Mouse (Mus musculus) embryonic facial prominence, embryonic 13.5 days (tissue): ENCODE results near the gene Asic3. TPM values are rescaled to one million over a fixed set of nuclear protein-coding genes. Genes with fewer than 3 reads are reported as not detected.
"Not testable (repeated sequence)": the region's sequence is repeated elsewhere in the genome, so short reads cannot be mapped to it uniquely, and the experiment has no call there.

Experiments
- ATAC-seq: fragments of 200-750 bp; cut with Nextera tagmentation; 2 replicates; pipeline ENCODE4 v1.8.0; 2017; ENCODE audit warnings: low read depth; ENCODE audit not compliant: insufficient number of reproducible peaks, insufficient read depth, low FRiP score, low TSS enrichment
- H3K27ac ChIP-seq: fragments of 300-500 bp; sonication (generic); 2 replicates; pipeline ENCODE4 v1.5.1; 2015; ENCODE audit warnings: moderate library complexity, mild to moderate bottlenecking, inconsistent platforms
- H3K27me3 ChIP-seq: fragments of 300-500 bp; sonication (generic); 2 replicates; pipeline ENCODE4 v1.6.1; 2015; ENCODE audit warnings: mild to moderate bottlenecking, inconsistent platforms
- H3K36me3 ChIP-seq: fragments of 300-500 bp; sonication (generic); 2 replicates; pipeline ENCODE4 v1.6.1; 2015; ENCODE audit warnings: mild to moderate bottlenecking, inconsistent platforms
- H3K4me1 ChIP-seq: fragments of 300-500 bp; sonication (generic); 2 replicates; pipeline ENCODE4 v1.6.1; 2015; ENCODE audit warnings: inconsistent platforms
- H3K4me2 ChIP-seq: fragments of 300-500 bp; sonication (generic); 2 replicates; pipeline ENCODE4 v1.6.1; 2015; ENCODE audit warnings: moderate library complexity, mild to moderate bottlenecking, inconsistent platforms
- H3K4me3 ChIP-seq: fragments of 300-500 bp; sonication (generic); 2 replicates; pipeline ENCODE4 v1.5.1; 2015; ENCODE audit warnings: mild to moderate bottlenecking, inconsistent platforms
- H3K9ac ChIP-seq: fragments of 300-500 bp; sonication (generic); 2 replicates; pipeline ENCODE4 v1.6.1; 2015; ENCODE audit warnings: mild to moderate bottlenecking, inconsistent platforms
- H3K9me3 ChIP-seq: fragments of 300-500 bp; sonication (generic); 2 replicates; pipeline ENCODE4 v1.6.1; 2016; ENCODE audit warnings: inconsistent platforms
- WGBS: fragments of 180-500 bp; shearing (Covaris S2); methylation state at CpG from one replicate; pipeline ENCODE4 v1.1.7; 2015; ENCODE audit warnings: mixed read lengths; 5-methylcytosine and 5-hydroxymethylcytosine counted together
- polyA plus RNA-seq: library from polyadenylated mRNA; unstranded; fragments of >200 nt; fragmentation: Nextera tagmentation; extraction: Ambion mirVana; gene quantifications from 2 replicates; pipeline ENCODE4 v1.2.1, GENCODE M21; 2015

Gene Asic3
- polyA plus RNA-seq, 1 experiment from 2014 or later: 3.5 TPM

DNA sequence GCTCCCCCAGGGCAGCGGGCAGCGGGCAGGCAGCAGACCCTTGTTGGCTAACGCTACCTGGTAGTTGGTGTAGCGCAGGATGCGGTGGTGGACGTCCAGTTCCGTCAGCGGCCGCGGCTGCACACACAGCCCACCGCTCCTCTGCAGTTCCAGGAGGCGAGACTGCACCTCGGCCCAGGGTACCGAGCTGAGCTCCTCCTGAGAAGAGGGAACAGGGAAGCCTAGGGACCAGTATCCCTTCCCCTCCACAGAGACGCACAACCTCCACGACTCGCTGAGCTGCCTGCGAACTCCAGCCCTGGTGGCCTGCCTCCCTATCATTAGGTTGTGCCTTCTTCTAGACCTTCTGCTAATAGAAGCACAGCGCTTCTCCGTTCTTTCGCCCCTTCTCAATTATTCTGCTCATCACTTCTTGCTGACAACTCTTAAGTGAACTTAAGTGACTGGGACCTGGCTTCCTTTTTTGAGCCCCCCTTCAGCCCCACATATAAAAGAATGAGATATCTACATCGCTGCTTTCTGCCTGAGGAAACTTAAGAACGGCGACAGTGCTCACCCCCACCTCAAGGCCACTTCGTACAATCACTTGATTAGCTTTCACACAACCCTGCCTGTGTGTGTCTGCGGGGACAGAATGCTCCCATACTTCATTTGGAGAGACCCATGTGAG is 24.8 kb upstream of the Asic3 start:
- H3K27ac ChIP-seq: no peak overlapping the region

DNA sequence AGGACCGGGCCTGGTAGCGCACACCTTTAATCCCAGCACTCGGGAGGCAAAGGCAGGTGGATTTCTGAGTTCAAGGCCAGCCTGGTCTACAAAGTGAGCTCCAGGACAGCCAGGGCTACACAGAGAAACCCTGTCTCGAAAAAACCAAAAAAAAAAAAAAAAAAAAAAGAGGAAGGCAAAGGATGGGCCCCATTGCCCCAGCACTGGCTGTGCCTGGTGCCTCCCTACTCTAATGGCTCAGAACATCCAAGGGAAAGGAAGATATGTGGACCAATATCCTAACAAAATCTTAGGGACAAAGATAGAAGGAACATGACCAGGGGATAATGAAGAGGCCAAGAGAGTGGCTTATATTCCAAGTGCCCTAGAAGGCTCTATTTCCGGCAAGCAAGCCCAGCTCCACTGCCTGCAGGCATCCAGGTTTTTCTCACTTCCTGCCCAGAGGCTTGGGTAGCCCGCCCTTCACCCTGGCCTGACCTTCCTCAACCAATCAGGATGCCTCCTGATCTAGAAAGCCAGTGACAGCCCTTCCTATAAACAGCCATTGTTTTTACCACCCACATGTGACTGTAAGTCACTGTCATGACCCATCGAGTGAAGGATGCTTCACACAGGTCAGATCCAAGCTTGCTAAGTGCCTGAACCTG is 24.1 kb upstream of the Asic3 start:
- no peak overlapping the region for H3K9ac ChIP-seq
- H3K4me2 ChIP-seq: no peak overlapping the region
- H3K27me3 ChIP-seq: peaks cover 53% of the 10 kb centered on the region
- H3K36me3 ChIP-seq: no peaks in the 10 kb centered on the region
- no peak for ATAC-seq
- no peak overlapping the region for H3K27ac ChIP-seq
- H3K4me1 ChIP-seq: peaks cover 15% of the 10 kb centered on the region
- no peaks in the 10 kb centered on the region for H3K9me3 ChIP-seq
- 54% methylated on average over 7 of the region's 7 CpGs for WGBS
- no peak overlapping the region for H3K4me3 ChIP-seq

More for the DNA sequence above, 24.8 kb upstream of the Asic3 start:
- peak overlapping the region; percentile 73 for H3K9ac ChIP-seq
- H3K4me1 ChIP-seq: peaks cover 21% of the 10 kb centered on the region
- H3K27me3 ChIP-seq: peaks cover 53% of the 10 kb centered on the region
- 21% methylated on average over 26 of the region's 26 CpGs for WGBS
- peak overlapping the region; percentile 53 for H3K4me3 ChIP-seq
- no peaks in the 10 kb centered on the region for H3K9me3 ChIP-seq
- no peak for ATAC-seq
- peak overlapping the region; percentile 99 for H3K4me2 ChIP-seq
- no peaks in the 10 kb centered on the region for H3K36me3 ChIP-seq

DNA sequence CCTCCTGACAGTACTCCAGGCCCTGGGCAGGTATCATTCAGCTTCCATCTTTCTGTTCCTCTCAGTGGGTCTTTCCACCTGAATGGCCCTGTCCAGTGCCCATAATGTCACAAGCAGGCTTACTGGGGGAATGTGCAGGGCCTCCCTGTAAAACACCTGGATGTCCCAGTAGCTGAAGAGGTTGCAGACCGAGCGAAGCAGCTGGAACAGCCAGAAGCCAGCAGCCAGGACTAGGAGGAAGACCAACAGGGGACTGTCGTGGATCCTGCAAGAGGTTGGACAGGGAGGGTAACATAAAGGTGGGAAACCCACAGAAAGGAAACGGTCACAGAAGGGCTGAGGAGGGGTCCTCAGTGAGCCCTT is 23.6 kb upstream of the Asic3 start:
- Histone ChIP-seq H3K9me3 (no peaks in the 10 kb centered on the region), H3K27me3 (peaks cover 51% of the 10 kb centered on the region), H3K27ac (no peak overlapping the region), H3K4me3 (no peak overlapping the region), H3K36me3 (no peaks in the 10 kb centered on the region), H3K9ac (no peak overlapping the region), H3K4me1 (peaks cover 15% of the 10 kb centered on the region), H3K4me2 (no peak overlapping the region)
- 72% methylated on average over 4 of the region's 4 CpGs for WGBS
- ATAC-seq: no peak

DNA sequence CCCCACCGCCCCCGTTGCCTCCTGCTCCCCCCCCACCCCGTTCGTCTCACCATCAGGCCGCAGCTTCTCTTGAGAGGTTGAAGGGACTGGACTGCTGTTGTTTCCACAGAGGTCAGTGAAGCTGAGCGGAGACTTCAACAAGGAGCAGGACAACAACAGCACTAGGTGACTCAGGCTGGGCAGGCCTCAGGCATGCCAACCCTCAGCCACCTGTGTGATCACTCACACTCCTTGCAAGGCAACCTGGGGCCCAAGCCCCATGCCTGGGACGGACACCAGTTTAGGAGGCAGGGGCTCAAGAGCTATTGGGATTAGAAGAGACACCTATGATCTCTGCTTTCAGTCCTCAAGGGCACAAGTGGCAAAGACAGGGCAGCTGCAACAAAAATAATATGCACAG is 21.3 kb upstream of the Asic3 start, which contains the start of gene Atg9b:
Gene Atg9b, minus strand, starts transcription at position 280 of the 400 bp plus-strand sequence.
- H3K27ac ChIP-seq: no peak within 1 kb of the TSS
- no peak within 1 kb of the TSS for H3K4me3 ChIP-seq
- H3K36me3 ChIP-seq: no peaks in the 10 kb centered on the region
- no peak within 1 kb of the TSS for H3K4me2 ChIP-seq
- no peaks in the 10 kb centered on the region for H3K9me3 ChIP-seq
- peaks cover 30% of the 10 kb centered on the region for H3K27me3 ChIP-seq
- WGBS: 79% methylated on average over 7 of the region's 7 CpGs
- no peak within 1 kb of the TSS for H3K9ac ChIP-seq
- H3K4me1 ChIP-seq: peaks cover 15% of the 10 kb centered on the region
- no peak for ATAC-seq

DNA sequence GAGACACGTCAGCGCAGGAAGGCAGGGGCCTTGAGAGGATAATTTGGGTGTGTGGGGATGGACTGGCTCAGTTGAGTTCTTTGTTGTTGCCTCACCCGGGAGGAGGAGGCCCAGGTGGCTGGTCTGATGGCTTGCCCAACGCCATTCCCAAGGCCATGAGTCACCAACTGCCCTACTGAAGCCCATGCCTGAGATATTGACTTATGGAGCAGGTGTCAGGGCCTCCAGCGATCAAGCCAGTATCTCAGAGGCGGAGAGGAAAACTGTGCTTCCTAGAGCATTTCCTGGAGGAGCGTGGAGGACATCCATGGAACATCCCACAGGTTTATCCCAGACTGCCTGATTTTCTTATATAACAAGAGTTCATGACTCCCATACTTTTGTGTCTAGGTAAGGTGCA is 20.5 kb upstream of the Asic3 start:
- Histone ChIP-seq H3K9ac (no peak overlapping the region), H3K27ac (no peak overlapping the region), H3K9me3 (no peaks in the 10 kb centered on the region), H3K27me3 (peaks cover 21% of the 10 kb centered on the region), H3K4me3 (no peak overlapping the region), H3K4me2 (no peak overlapping the region), H3K4me1 (peaks cover 8% of the 10 kb centered on the region), H3K36me3 (no peaks in the 10 kb centered on the region)
- 72% methylated on average over 7 of the region's 7 CpGs for WGBS
- no peak for ATAC-seq

DNA sequence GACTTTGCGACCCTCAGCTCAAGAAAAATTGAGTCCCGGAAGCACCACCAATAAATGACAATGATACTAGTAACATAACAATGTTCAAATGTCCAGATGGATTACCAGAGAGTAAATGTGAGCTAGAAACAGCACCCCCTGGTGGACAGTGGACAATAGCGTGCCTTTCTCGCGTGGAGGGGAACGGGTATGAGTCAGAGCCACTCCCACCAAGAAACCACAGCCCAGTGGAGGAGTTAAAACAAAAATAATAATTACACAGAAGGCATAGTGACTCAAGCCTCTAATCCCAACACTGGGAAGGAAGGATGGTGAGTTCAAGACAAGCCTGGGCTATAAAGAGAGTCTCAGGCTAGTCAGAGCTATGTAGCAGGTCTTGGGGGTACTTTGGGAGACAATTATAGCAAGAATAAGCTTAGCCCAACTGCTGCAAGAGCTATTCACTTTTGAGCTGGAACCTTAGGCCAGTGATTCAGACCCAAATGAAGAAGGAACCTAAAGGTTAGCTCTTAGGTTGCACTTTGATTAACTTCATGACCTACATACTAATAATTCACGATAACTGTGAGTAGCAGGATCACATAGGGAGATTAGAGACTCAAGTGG is 19.7 kb upstream of the Asic3 start, which contains the start of gene Abcb8:
Gene Abcb8, plus strand, starts transcription at position 272 of the 606 bp plus-strand sequence.
- Histone ChIP-seq H3K4me3 (peak within 1 kb of the TSS; percentile 60), H3K4me2 (peak within 1 kb of the TSS; percentile 66), H3K9ac (peak within 1 kb of the TSS; percentile 69), H3K27ac (peak within 1 kb of the TSS; percentile 49; the same call in 1 of the 2 replicates), H3K36me3 (no peaks in the 10 kb centered on the region), H3K27me3 (peaks cover 13% of the 10 kb centered on the region), H3K9me3 (no peaks in the 10 kb centered on the region), H3K4me1 (peaks cover under 1% of the 10 kb centered on the region; the same call in 1 of the 2 replicates)
- no peak for ATAC-seq
- WGBS: 21% methylated on average over 7 of the region's 7 CpGs

DNA sequence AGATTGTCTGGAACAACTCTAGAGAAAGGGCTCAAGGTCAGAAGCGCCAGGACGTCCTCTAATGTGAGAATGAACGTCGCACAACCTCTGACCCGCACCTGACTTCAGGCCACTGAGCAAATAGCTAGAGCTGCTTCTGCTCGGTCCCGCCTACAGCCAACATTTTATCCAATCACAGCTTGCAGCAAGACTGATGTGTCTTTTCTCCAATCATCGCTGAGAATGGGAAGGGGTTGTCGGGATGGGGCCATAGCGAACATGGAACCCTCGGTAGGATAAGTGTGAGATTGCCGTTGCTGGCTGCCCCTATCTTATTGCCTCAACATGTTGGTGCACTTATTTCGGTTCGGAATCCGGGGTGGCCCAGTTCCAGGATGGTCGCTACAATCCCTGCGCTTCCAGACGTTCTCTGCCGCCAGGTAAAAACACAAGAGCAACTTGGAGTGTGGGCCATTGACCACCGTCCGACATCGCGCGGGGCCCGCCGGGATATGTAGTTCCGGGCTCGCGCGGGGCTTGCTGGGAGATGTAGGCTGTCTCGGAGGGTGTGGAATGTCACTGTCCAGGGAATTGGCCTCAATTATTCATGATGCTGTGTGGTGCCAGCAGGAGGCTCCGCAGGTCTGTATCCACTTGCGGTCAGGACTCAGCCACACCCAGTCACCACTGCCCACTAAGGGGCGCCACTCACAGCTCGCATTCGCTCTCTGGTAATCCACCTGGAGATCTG is 18.9 kb upstream of the Asic3 start:
- H3K27ac ChIP-seq: peak overlapping the region; percentile 49; the same call in 1 of the 2 replicates
- H3K9me3 ChIP-seq: no peaks in the 10 kb centered on the region
- peak overlapping the region; percentile 66 for H3K4me2 ChIP-seq
- H3K27me3 ChIP-seq: peaks cover 5% of the 10 kb centered on the region
- no peaks in the 10 kb centered on the region for H3K4me1 ChIP-seq
- WGBS: 1% methylated on average over 36 of the region's 36 CpGs
- peak overlapping the region; percentile 60 for H3K4me3 ChIP-seq
- peak overlapping the region; percentile 69 for H3K9ac ChIP-seq
- peak; percentile 92 for ATAC-seq
- H3K36me3 ChIP-seq: no peaks in the 10 kb centered on the region

DNA sequence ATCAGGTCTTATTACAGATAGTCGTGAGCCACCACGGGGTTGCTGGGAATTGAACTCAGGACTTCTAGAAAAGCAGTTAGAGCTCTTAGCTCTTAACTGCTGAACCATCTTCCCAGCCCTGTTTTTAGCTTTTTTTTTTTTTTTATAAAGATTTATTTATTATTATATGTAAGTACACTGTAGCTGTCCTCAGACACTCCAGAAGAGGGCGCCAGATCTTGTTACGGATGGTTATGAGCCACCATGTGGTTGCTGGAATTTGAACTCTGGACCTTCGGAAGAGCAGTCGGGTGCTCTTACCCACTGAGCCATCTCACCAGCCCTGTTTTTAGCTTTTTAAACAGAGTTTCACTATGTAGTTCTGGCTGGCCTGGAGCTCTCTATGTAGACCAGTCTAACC is 16.9 kb upstream of the Asic3 start:
- H3K27me3 ChIP-seq, H3K4me1 ChIP-seq, H3K9me3 ChIP-seq, H3K4me2 ChIP-seq, H3K4me3 ChIP-seq, ATAC-seq, H3K9ac ChIP-seq, H3K27ac ChIP-seq: not testable (repeated sequence)
- 87% methylated on average over 6 of the region's 6 CpGs for WGBS
- H3K36me3 ChIP-seq: peaks cover 12% of the 10 kb centered on the region; the same call in 1 of the 2 replicates

DNA sequence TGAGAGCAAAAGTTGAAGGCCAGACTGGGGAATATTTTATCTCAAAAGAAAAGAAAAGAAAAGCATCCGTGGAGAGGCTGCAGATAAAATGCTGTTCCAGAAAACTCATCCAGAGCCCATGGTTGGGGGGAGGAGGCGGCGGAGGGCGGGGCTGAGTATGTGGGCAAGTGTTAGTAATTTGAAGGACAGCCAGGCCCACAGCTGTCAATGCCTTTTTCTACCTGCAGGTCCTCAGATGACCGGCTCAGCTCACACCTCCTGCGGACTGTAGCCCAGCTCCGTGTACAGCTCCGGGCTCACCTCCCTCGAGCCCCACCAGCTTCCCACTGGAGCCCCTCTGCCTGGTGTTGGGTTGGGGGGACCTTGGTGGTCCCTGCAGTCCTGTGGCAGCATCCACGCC is 13.5 kb upstream of the Asic3 start:
- Histone ChIP-seq H3K4me1 (no peaks in the 10 kb centered on the region), H3K4me3 (no peak overlapping the region)
- ATAC-seq: no peak

DNA sequence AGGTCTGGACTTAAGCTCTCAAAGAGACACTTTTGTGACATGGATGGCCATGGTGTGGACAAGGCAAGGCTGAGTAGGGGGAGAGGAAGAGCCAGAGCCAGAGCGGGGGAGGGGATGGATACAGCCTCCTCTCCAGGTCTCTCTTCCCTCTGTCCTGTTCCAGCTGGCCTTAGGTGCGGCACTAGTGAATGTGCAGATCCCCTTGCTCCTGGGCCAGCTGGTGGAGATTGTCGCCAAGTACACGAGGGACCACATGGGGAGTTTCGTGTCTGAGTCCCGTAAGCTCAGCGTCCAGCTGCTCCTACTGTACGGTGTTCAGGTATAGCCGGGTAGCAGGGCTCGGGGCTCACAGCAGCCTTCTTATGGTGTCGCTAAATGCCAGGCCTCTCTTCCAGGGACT is 12.8 kb upstream of the Asic3 start:
- H3K27me3 ChIP-seq: no peaks in the 10 kb centered on the region
- peaks cover 43% of the 10 kb centered on the region for H3K36me3 ChIP-seq
- 84% methylated on average over 11 of the region's 11 CpGs for WGBS
- H3K27ac ChIP-seq: no peak overlapping the region
- no peak overlapping the region for H3K4me3 ChIP-seq
- no peak overlapping the region for H3K4me2 ChIP-seq
- no peak overlapping the region for H3K9ac ChIP-seq
- H3K9me3 ChIP-seq: no peaks in the 10 kb centered on the region
- no peaks in the 10 kb centered on the region for H3K4me1 ChIP-seq
- no peak for ATAC-seq

More for the DNA sequence above, 13.5 kb upstream of the Asic3 start:
- H3K27ac ChIP-seq: no peak overlapping the region
- no peak overlapping the region for H3K9ac ChIP-seq
- 88% methylated on average over 10 of the region's 10 CpGs for whole genome bisulfite sequencing
- H3K27me3 ChIP-seq: no peaks in the 10 kb centered on the region
- H3K4me2 ChIP-seq: no peak overlapping the region
- H3K36me3 ChIP-seq: peaks cover 39% of the 10 kb centered on the region
- H3K9me3 ChIP-seq: no peaks in the 10 kb centered on the region

DNA sequence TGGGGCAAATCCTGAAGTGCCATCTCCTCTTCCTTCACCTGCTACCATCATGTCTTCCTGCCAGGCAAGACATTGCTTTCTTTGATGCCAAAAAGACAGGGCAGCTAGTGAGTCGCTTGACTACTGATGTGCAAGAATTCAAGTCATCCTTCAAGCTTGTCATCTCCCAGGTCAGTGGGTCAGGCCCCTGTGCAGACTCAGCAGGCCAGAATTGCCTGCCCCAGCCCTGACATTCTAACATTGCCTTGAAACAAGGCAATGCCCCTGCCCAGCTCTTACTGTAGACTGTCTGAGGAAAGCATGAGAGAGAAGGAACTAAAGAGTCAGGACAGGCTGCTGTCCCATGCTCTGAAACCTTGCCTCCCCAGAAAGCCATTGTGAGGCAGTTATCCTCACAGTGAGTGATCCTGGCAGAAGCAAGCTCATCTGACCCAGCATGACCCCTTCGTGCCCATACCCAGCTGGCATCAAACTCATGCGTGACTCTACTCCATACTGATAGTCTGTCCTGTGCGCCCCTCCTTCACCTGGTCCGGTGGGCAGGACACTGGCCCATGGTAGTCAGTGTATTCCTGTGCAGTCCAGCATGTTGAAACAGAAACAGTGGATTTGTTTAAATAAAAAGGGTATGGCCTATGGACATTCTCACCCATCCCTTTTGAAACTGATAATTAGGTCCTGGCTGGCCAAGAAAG is 12.1 kb upstream of the Asic3 start:
- Histone ChIP-seq H3K27ac (no peak overlapping the region), H3K27me3 (no peaks in the 10 kb centered on the region), H3K4me2 (no peak overlapping the region), H3K9me3 (no peaks in the 10 kb centered on the region), H3K4me3 (no peak overlapping the region), H3K36me3 (peaks cover 50% of the 10 kb centered on the region), H3K4me1 (no peaks in the 10 kb centered on the region), H3K9ac (no peak overlapping the region)
- no peak for ATAC-seq
- WGBS: 93% methylated on average over 5 of the region's 5 CpGs
